Mouse (Mus musculus) brain, embryonic 14.5 days (tissue): ENCODE results near the gene Ngp. TPM values are rescaled to one million over a fixed set of nuclear protein-coding genes. Genes with fewer than 3 reads are reported as not detected.

Source experiments
- DNase-seq: peaks from one replicate; pipeline ENCODE4 v3.0.0-alpha.2; 2011; ENCODE audit warnings: low read depth
- CTCF ChIP-seq: fragments of 200-500 bp; IDR thresholded peaks from 2 replicates; pipeline ENCODE4 v1.5.1; 2012; ENCODE audit warnings: inconsistent platforms, mild to moderate bottlenecking, moderate library complexity, borderline replicate concordance; ENCODE audit not compliant: insufficient read depth, insufficient read length; ENCODE audit errors: extremely low read depth
- POLR2A ChIP-seq: fragments of 200-500 bp; IDR thresholded peaks from 2 replicates; pipeline ENCODE4 v1.6.1; 2012; ENCODE audit warnings: mild to moderate bottlenecking, inconsistent platforms, borderline replicate concordance; ENCODE audit not compliant: poor library complexity, insufficient read depth, insufficient read length, severe bottlenecking; ENCODE audit errors: extremely low read depth
- polyA plus RNA-seq: library from polyadenylated mRNA; depleted of rRNA; stranded (reverse); fragments of >200 nt; gene quantifications from 2 replicates; pipeline ENCODE4 v1.2.3, GENCODE M21; 2012

Ngp gene
- polyA plus RNA-seq, 1 experiment = 1.1 TPM

GRCm38 (mm10) chr9:110407311-110408098 lies 12.0 kb upstream of the Ngp start:
- no peak for TF ChIP-seq CTCF
- no peak for TF ChIP-seq POLR2A
- no peak for DNase-seq

GRCm38 (mm10) chr9:110408099-110408773 lies 11.3 kb upstream of the Ngp start, which contains the start of gene Ptpn23:
TSS of gene Ptpn23 (minus strand) at chr9:110408213.
- TF ChIP-seq POLR2A = peak; percentile 93
- no peak for TF ChIP-seq CTCF
- DNase-seq = peak; percentile 99

- peak; percentile 83 for DNase-seq
- TF ChIP-seq CTCF (peak; percentile 80), POLR2A (no peak)
Measured at GRCm38 (mm10) chr9:110410908-110411887, 8.3 kb upstream of the Ngp start.

- no peak for TF ChIP-seq POLR2A
- no peak for TF ChIP-seq CTCF
- peak; percentile 41 for DNase-seq
Measured at GRCm38 (mm10) chr9:110412926-110413325, 6.6 kb upstream of the Ngp start.

- peak; percentile 54; the same call in 1 of the 2 replicates for TF ChIP-seq CTCF
- TF ChIP-seq POLR2A = no peak
Measured at GRCm38 (mm10) chr9:110413785-110414184, 5.8 kb upstream of the Ngp start.

GRCm38 (mm10) chr9:110431241-110431640 lies 11.7 kb downstream of the Ngp start:
- no peak for TF ChIP-seq POLR2A
- TF ChIP-seq CTCF = no peak
- DNase-seq = peak; percentile 22

More at GRCm38 (mm10) chr9:110413785-110414184, 5.8 kb upstream of the Ngp start:
- DNase-seq = peak; percentile 48

GRCm38 (mm10) chr9:110433045-110433444 lies 13.5 kb downstream of the Ngp start:
- DNase-seq = no peak
- TF ChIP-seq POLR2A (no peak), CTCF (no peak)

GRCm38 (mm10) chr9:110436041-110436440 lies 16.5 kb downstream of the Ngp start:
- TF ChIP-seq POLR2A (no peak), CTCF (no peak)
- DNase-seq = no peak

GRCm38 (mm10) chr9:110440049-110440448 lies 20.5 kb downstream of the Ngp start:
- peak; percentile 16 for DNase-seq
- TF ChIP-seq POLR2A (no peak), CTCF (no peak)

- TF ChIP-seq CTCF (no peak), POLR2A (no peak)
- DNase-seq = no peak
Measured at GRCm38 (mm10) chr9:110440559-110440958, 21.0 kb downstream of the Ngp start.
